20 mouse cellular contexts compared by ENCODE assay signal in genomic region chr6:7951778-7952177, GRCm38 (mm10).
"Had no signal": no experiment of that assay in that cellular context is flagged by ENCODE, and none has a peak within 500 bp of the region (broad histone marks: within the 10 kb centered on the region; RNA-seq: fewer than 3 reads in every experiment).

No protein-coding gene starts in this region.

- H3K4me2 ChIP-seq: liver, embryonic 13.5 days; liver, embryonic 15.5 days; lung, embryonic 15.5 days; midbrain, embryonic 11.5 days; midbrain, embryonic 13.5 days; midbrain, embryonic 15.5 days; stomach, embryonic 15.5 days had no signal

- H3K9ac ChIP-seq: liver, embryonic 13.5 days; liver, embryonic 15.5 days; liver, postnatal 0 days; lung, embryonic 15.5 days; midbrain, embryonic 13.5 days; midbrain, embryonic 15.5 days; stomach, embryonic 15.5 days had no signal

- H3K4me3 ChIP-seq: liver, embryonic 13.5 days; liver, embryonic 15.5 days; lung, embryonic 15.5 days; megakaryocyte, embryonic 14.5 days; midbrain, embryonic 13.5 days; midbrain, embryonic 15.5 days; stomach, embryonic 15.5 days had no signal

- H3K9me3 ChIP-seq: liver, embryonic 13.5 days; liver, embryonic 15.5 days; lung, embryonic 15.5 days; megakaryocyte, embryonic 14.5 days; midbrain, embryonic 13.5 days; midbrain, embryonic 15.5 days; stomach, embryonic 15.5 days had no signal

- H3K27me3 ChIP-seq: liver, embryonic 13.5 days; liver, embryonic 15.5 days; lung, embryonic 15.5 days; megakaryocyte, embryonic 14.5 days; midbrain, embryonic 13.5 days; midbrain, embryonic 15.5 days; stomach, embryonic 15.5 days had no signal

- H3K4me1 ChIP-seq: liver, embryonic 13.5 days; liver, embryonic 15.5 days; lung, embryonic 15.5 days; megakaryocyte, embryonic 14.5 days; midbrain, embryonic 15.5 days; stomach, embryonic 15.5 days had no signal

- H3K27ac ChIP-seq: liver, embryonic 13.5 days; liver, embryonic 15.5 days; lung, embryonic 15.5 days; macrophage; midbrain, embryonic 13.5 days; midbrain, embryonic 15.5 days; stomach, embryonic 15.5 days; stomach, postnatal 0 days had no signal

- DNase-seq: liver, embryonic 13.5 days; liver, postnatal 0 days; lung, adult 2 months; lung, postnatal 14 days; lung, postnatal 36 days; retina, postnatal 1 day; right cerebral cortex, adult 18-20 months; thymus, adult 2 months; thymus, postnatal 25 days; thymus, postnatal 4 days had no signal

- ATAC-seq: liver, postnatal 0 days; lung, postnatal 0 days had no signal

- H3K36me3 ChIP-seq: liver, embryonic 13.5 days; liver, embryonic 15.5 days; lung, embryonic 15.5 days; midbrain, embryonic 13.5 days; midbrain, embryonic 15.5 days; stomach, embryonic 15.5 days had no signal
